Comparison of ENCODE assay signal across 16 mouse cellular contexts in genomic region chr14:75235552-75235951, GRCm38 (mm10). TPM values are rescaled to one million over a fixed set of nuclear protein-coding genes. Genes with fewer than 3 reads are reported as not detected.
DNase-seq lines count a peak whose midpoint lies in the region; ATAC-seq lines count a peak whose summit lies in the region.
"Had no signal": no experiment of that assay in that cellular context is flagged by ENCODE, and none has a peak within 500 bp of the region (broad histone marks: within the 10 kb centered on the region; RNA-seq: fewer than 3 reads in every experiment).

No protein-coding gene starts in this region.

- H3K4me2 ChIP-seq in kidney, embryonic 16.5 days (replicated peaks; ENCODE audit: low read depth, low read length), result peak overlapping the region; percentile 43
- no peak overlapping the region for H3K4me2 ChIP-seq in kidney, embryonic 14.5 days (replicated peaks; ENCODE audit: low read depth, low read length)
- H3K4me2 ChIP-seq in forebrain, embryonic 16.5 days (ENCODE audit: low read length), result peak overlapping the region; percentile 46
- peak overlapping the region; percentile 26; the same call in 1 of the 2 replicates for H3K4me2 ChIP-seq in midbrain, embryonic 12.5 days (replicated peaks)
- H3K4me2 ChIP-seq in neural tube, embryonic 14.5 days (ENCODE audit: low read depth, low read length), result peak overlapping the region; percentile 24; the same call in 1 of the 2 replicates
- H3K4me2 ChIP-seq: heart, embryonic 11.5 days; limb, embryonic 12.5 days; liver, embryonic 15.5 days had no signal

- H3K9ac ChIP-seq in kidney, embryonic 16.5 days (replicated peaks; ENCODE audit: low read length), result no peak overlapping the region
- H3K9ac ChIP-seq in kidney, embryonic 14.5 days (ENCODE audit: low read depth, low read length), result no peak overlapping the region
- no peak overlapping the region for H3K9ac ChIP-seq in forebrain, embryonic 16.5 days (replicated peaks; ENCODE audit: low read depth, low read length)
- H3K9ac ChIP-seq in midbrain, embryonic 12.5 days (replicated peaks), result no peak overlapping the region
- H3K9ac ChIP-seq in neural tube, embryonic 14.5 days (replicated peaks; ENCODE audit: low read depth, low read length), result no peak overlapping the region
- H3K9ac ChIP-seq: limb, embryonic 12.5 days; liver, embryonic 15.5 days had no signal

- no peaks in the 10 kb centered on the region for H3K9me3 ChIP-seq in kidney, embryonic 16.5 days (ENCODE audit: low read length)
- H3K9me3 ChIP-seq in kidney, embryonic 14.5 days (ENCODE audit: control insufficient read depth, low read length), result no peaks in the 10 kb centered on the region
- H3K9me3 ChIP-seq in forebrain, embryonic 16.5 days (ENCODE audit: control insufficient read depth, low read length), result no peaks in the 10 kb centered on the region
- H3K9me3 ChIP-seq in midbrain, embryonic 12.5 days, result no peaks in the 10 kb centered on the region
- no peaks in the 10 kb centered on the region for H3K9me3 ChIP-seq in neural tube, embryonic 14.5 days (ENCODE audit: control insufficient read depth, low read length)
- H3K9me3 ChIP-seq: embryonic facial prominence, embryonic 10.5 days; limb, embryonic 12.5 days; liver, embryonic 15.5 days had no signal

- H3K4me3 ChIP-seq in kidney, embryonic 16.5 days (ENCODE audit: low read length), result 0 out of 2 replicates have a peak overlapping the region, but pooled peaks have one; percentile 9
- H3K4me3 ChIP-seq in kidney, embryonic 14.5 days (ENCODE audit: low read length), result no peak overlapping the region
- H3K4me3 ChIP-seq in forebrain, embryonic 16.5 days (replicated peaks; ENCODE audit: low read length), result peak overlapping the region; percentile 13
- H3K4me3 ChIP-seq in midbrain, embryonic 12.5 days, result peak overlapping the region; percentile 6; the same call in 1 of the 2 replicates
- no peak overlapping the region for H3K4me3 ChIP-seq in neural tube, embryonic 14.5 days (ENCODE audit: low read depth, low read length)
- H3K4me3 ChIP-seq: embryonic facial prominence, embryonic 10.5 days; limb, embryonic 12.5 days; liver, embryonic 15.5 days had no signal

- H3K27me3 ChIP-seq in kidney, embryonic 16.5 days (ENCODE audit: insufficient read depth, low read length), result no peaks in the 10 kb centered on the region
- H3K27me3 ChIP-seq in kidney, embryonic 14.5 days (ENCODE audit: control insufficient read depth, insufficient read depth, low read length), result no peaks in the 10 kb centered on the region
- no peaks in the 10 kb centered on the region for H3K27me3 ChIP-seq in forebrain, embryonic 16.5 days (replicated peaks; ENCODE audit: control insufficient read depth, insufficient read depth, low read length)
- H3K27me3 ChIP-seq in midbrain, embryonic 12.5 days, result peaks cover 23% of the 10 kb centered on the region; the same call in 1 of the 2 replicates
- no peaks in the 10 kb centered on the region for H3K27me3 ChIP-seq in neural tube, embryonic 14.5 days (ENCODE audit: control insufficient read depth, insufficient read depth, low read length)
- H3K27me3 ChIP-seq: limb, embryonic 12.5 days; liver, embryonic 15.5 days had no signal

- no peaks in the 10 kb centered on the region for H3K4me1 ChIP-seq in kidney, embryonic 16.5 days (ENCODE audit: insufficient read depth, low read length)
- H3K4me1 ChIP-seq in kidney, embryonic 14.5 days (ENCODE audit: control insufficient read depth, insufficient read depth, low read length), result no peaks in the 10 kb centered on the region
- peaks cover 27% of the 10 kb centered on the region for H3K4me1 ChIP-seq in forebrain, embryonic 16.5 days (replicated peaks; ENCODE audit: control insufficient read depth, insufficient read depth, low read length)
- peaks cover 18% of the 10 kb centered on the region for H3K4me1 ChIP-seq in midbrain, embryonic 12.5 days
- peaks cover 5% of the 10 kb centered on the region; the same call in 1 of the 2 replicates for H3K4me1 ChIP-seq in neural tube, embryonic 14.5 days (ENCODE audit: control insufficient read depth, insufficient read depth, low read length)
- H3K4me1 ChIP-seq: limb, embryonic 12.5 days had no signal

- ATAC-seq in kidney, embryonic 16.5 days (ENCODE audit: low FRiP score, low TSS enrichment), result peak; percentile 63
- no peak for ATAC-seq in kidney, embryonic 14.5 days (ENCODE audit: low FRiP score, low TSS enrichment)
- peak; percentile 24 for ATAC-seq in forebrain, embryonic 16.5 days
- ATAC-seq in midbrain, embryonic 12.5 days (ENCODE audit: low FRiP score, low read depth), result peak; percentile 42; the same call in 1 of the 2 replicates
- peak; percentile 29; the same call in 1 of the 2 replicates for ATAC-seq in neural tube, embryonic 14.5 days (ENCODE audit: low read depth)

- H3K36me3 ChIP-seq in kidney, embryonic 16.5 days (ENCODE audit: insufficient read depth, low read length), result no peaks in the 10 kb centered on the region
- H3K36me3 ChIP-seq in kidney, embryonic 14.5 days (ENCODE audit: control insufficient read depth, insufficient read depth, low read length), result no peaks in the 10 kb centered on the region
- no peaks in the 10 kb centered on the region for H3K36me3 ChIP-seq in forebrain, embryonic 16.5 days (ENCODE audit: control insufficient read depth, insufficient read depth)
- H3K36me3 ChIP-seq in midbrain, embryonic 12.5 days, result no peaks in the 10 kb centered on the region
- no peaks in the 10 kb centered on the region for H3K36me3 ChIP-seq in neural tube, embryonic 14.5 days (ENCODE audit: control insufficient read depth, insufficient read depth, low read length)
- H3K36me3 ChIP-seq: embryonic facial prominence, embryonic 10.5 days; limb, embryonic 12.5 days; liver, embryonic 15.5 days had no signal

- H3K27ac ChIP-seq in kidney, embryonic 16.5 days (ENCODE audit: low read length), result peak overlapping the region; percentile 62
- H3K27ac ChIP-seq in kidney, embryonic 14.5 days (ENCODE audit: low read depth, low read length), result no peak overlapping the region
- H3K27ac ChIP-seq in forebrain, embryonic 16.5 days (ENCODE audit: low read length), result peak overlapping the region; percentile 88
- H3K27ac ChIP-seq in midbrain, embryonic 12.5 days (replicated peaks), result 0 out of 2 replicates have a peak overlapping the region, but pooled peaks have one; percentile 30
- 0 out of 2 replicates have a peak overlapping the region, but pooled peaks have one; percentile 0 for H3K27ac ChIP-seq in neural tube, embryonic 14.5 days (ENCODE audit: low read depth, low read length)
- H3K27ac ChIP-seq: embryonic facial prominence, embryonic 10.5 days; limb, embryonic 12.5 days; liver, embryonic 15.5 days had no signal

- no peak for DNase-seq in thymus, postnatal 0 days (ENCODE audit: low spot score)
- DNase-seq in spleen, postnatal 14 days (ENCODE audit: low spot score in 2 of 2), result no peak
- DNase-seq in urinary bladder, postnatal 14 days (ENCODE audit: low spot score), result no peak
- DNase-seq: adrenal gland, postnatal 10 days; cerebellum, adult 9-11 months; heart, postnatal 4 days; lung, postnatal 36 days had no signal

- 55% methylated on average over 8 of the region's 8 CpGs for whole genome bisulfite sequencing in kidney, embryonic 16.5 days
- 68% methylated on average over 8 of the region's 8 CpGs for WGBS in kidney, embryonic 14.5 days
- 22% methylated on average over 8 of the region's 8 CpGs for whole genome bisulfite sequencing in forebrain, embryonic 16.5 days
- 75% methylated on average over 8 of the region's 8 CpGs for WGBS in midbrain, embryonic 12.5 days
- WGBS in neural tube, embryonic 14.5 days, result 52% methylated on average over 8 of the region's 8 CpGs

RNA-seq across cellular contexts. Expression of gene Cpb2, which starts 6.5 kb away (rescaled TPM):
- polyA plus RNA-seq in kidney, embryonic 16.5 days (2015; fragmentation: Nextera tagmentation; extraction: Ambion mirVana), result 18.2 and 19.8 TPM in 2 replicates
- 13.2 and 14.6 TPM in 2 replicates for polyA plus RNA-seq in kidney, embryonic 14.5 days (2014; fragmentation: Nextera tagmentation; extraction: Ambion mirVana)
- not detected in 2 replicates for polyA plus RNA-seq in forebrain, embryonic 16.5 days (2015; fragmentation: Nextera tagmentation; extraction: Ambion mirVana)
- not detected in 2 replicates for polyA plus RNA-seq in midbrain, embryonic 12.5 days (2016; fragmentation: Nextera tagmentation; extraction: Ambion mirVana)
- polyA plus RNA-seq in neural tube, embryonic 14.5 days (2014; fragmentation: Nextera tagmentation; extraction: Ambion mirVana), result 0.25 TPM in 1 of 2 replicates, not detected in the other
- 0.34 TPM in 1 of 2 replicates, not detected in the other for polyA plus RNA-seq in thymus, postnatal 0 days (2015; fragmentation: Nextera tagmentation; extraction: Ambion mirVana)
- polyA plus RNA-seq: embryonic facial prominence, embryonic 10.5 days; limb, embryonic 12.5 days had no signal

RNA-seq across cellular contexts. Expression of gene Zc3h13, which starts 48.6 kb away (rescaled TPM):
- 32.7 and 36.2 TPM in 2 replicates for polyA plus RNA-seq in kidney, embryonic 16.5 days (2015; fragmentation: Nextera tagmentation; extraction: Ambion mirVana)
- polyA plus RNA-seq in kidney, embryonic 14.5 days (2014; fragmentation: Nextera tagmentation; extraction: Ambion mirVana), result 32.4 and 40.2 TPM in 2 replicates
- polyA plus RNA-seq in forebrain, embryonic 16.5 days (2015; fragmentation: Nextera tagmentation; extraction: Ambion mirVana), result 53.4 and 54.7 TPM in 2 replicates
- 44.0 and 46.0 TPM in 2 replicates for polyA plus RNA-seq in midbrain, embryonic 12.5 days (2016; fragmentation: Nextera tagmentation; extraction: Ambion mirVana)
- polyA plus RNA-seq in neural tube, embryonic 14.5 days (2014; fragmentation: Nextera tagmentation; extraction: Ambion mirVana), result 39.4 and 41.3 TPM in 2 replicates
- 23.9 and 31.3 TPM in 2 replicates for polyA plus RNA-seq in thymus, postnatal 0 days (2015; fragmentation: Nextera tagmentation; extraction: Ambion mirVana)

Comparison
In these comparisons a context has a peak if more than half of its experiments do, and no peak if none do; other contexts are left out.
1. H3K4me3 ChIP-seq: peak in kidney, embryonic 16.5 days (single experiment), forebrain, embryonic 16.5 days (single experiment) and midbrain, embryonic 12.5 days (single experiment); none in kidney, embryonic 14.5 days (single experiment) and neural tube, embryonic 14.5 days (single experiment).
2. RNA of gene Cpb2, which starts 6.5 kb away (polyA plus RNA-seq): 18.2 to 19.8 TPM in kidney, embryonic 16.5 days and 13.2 to 14.6 TPM in kidney, embryonic 14.5 days; 0.34 TPM in thymus, postnatal 0 days, 0.25 TPM in neural tube, embryonic 14.5 days, not detected in midbrain, embryonic 12.5 days and not detected in forebrain, embryonic 16.5 days; every median in the first group is over 10 times any median in the second.